Mouse (Mus musculus) CH12.LX (cell line): Measurements from ENCODE around the gene 2510002D24Rik.

Experiments
- CTCF ChIP-seq, 2 experiments: IDR thresholded peaks in 1 of 2; conservative IDR thresholded peaks in 1 of 2; 2 replicates each; pipeline ENCODE4 v1.5.1; 2011 to 2012; ENCODE audit warnings: low read depth in 2 of 2, low read length in 2 of 2, improper control_type of control experiment in 1 of 2, inconsistent platforms in 1 of 2, mild to moderate bottlenecking in 1 of 2, moderate library complexity in 1 of 2
- HCFC1 ChIP-seq: IDR thresholded peaks from 2 replicates; pipeline ENCODE4 v1.6.1; 2012; ENCODE audit warnings: low read depth, mild to moderate bottlenecking, inconsistent platforms, low read length, improper control_type of control experiment
- JUN ChIP-seq: IDR thresholded peaks from 2 replicates; pipeline ENCODE4 v1.6.1; 2011; ENCODE audit warnings: low read depth, mild to moderate bottlenecking, low read length, improper control_type of control experiment, moderate library complexity; ENCODE audit not compliant: insufficient read depth
- JUND ChIP-seq: conservative IDR thresholded peaks from 2 replicates; pipeline ENCODE4 v1.6.1; 2011; ENCODE audit warnings: low read depth, low read length, improper control_type of control experiment
- MAX ChIP-seq: IDR thresholded peaks from 2 replicates; pipeline ENCODE4 v1.6.1; 2011; ENCODE audit warnings: low read length, improper control_type of control experiment
- MXI1 ChIP-seq: IDR thresholded peaks from 2 replicates; pipeline ENCODE4 v1.6.1; 2011; ENCODE audit warnings: mild to moderate bottlenecking, low read depth, low read length, improper control_type of control experiment
- MYC ChIP-seq: IDR thresholded peaks from 2 replicates; pipeline ENCODE4 v1.6.1; 2011; ENCODE audit warnings: low read depth, mild to moderate bottlenecking, improper control_type of control experiment, low read length
- NELFE ChIP-seq: IDR thresholded peaks from 2 replicates; pipeline ENCODE4 v1.6.1; 2011; ENCODE audit warnings: low read depth, low read length, improper control_type of control experiment
- NRF1 ChIP-seq: IDR thresholded peaks from 2 replicates; pipeline ENCODE4 v1.6.1; 2014; ENCODE audit warnings: low read depth, mild to moderate bottlenecking, inconsistent platforms, low read length, improper control_type of control experiment, moderate library complexity
- POLR2A ChIP-seq: IDR thresholded peaks from 2 replicates; pipeline ENCODE4 v1.6.1; 2011; ENCODE audit warnings: low read depth, mild to moderate bottlenecking, improper control_type of control experiment, low read length
- POLR2AphosphoS2 ChIP-seq: IDR thresholded peaks from 2 replicates; pipeline ENCODE4 v1.6.1; 2011; ENCODE audit warnings: low read depth, low read length, improper control_type of control experiment
- SMC3 ChIP-seq: IDR thresholded peaks from 2 replicates; pipeline ENCODE4 v1.6.1; 2011; ENCODE audit warnings: low read depth, low read length, improper control_type of control experiment
- TBP ChIP-seq: conservative IDR thresholded peaks from 2 replicates; pipeline ENCODE4 v1.6.1; 2011; ENCODE audit warnings: low read depth, low read length, improper control_type of control experiment

DNA sequence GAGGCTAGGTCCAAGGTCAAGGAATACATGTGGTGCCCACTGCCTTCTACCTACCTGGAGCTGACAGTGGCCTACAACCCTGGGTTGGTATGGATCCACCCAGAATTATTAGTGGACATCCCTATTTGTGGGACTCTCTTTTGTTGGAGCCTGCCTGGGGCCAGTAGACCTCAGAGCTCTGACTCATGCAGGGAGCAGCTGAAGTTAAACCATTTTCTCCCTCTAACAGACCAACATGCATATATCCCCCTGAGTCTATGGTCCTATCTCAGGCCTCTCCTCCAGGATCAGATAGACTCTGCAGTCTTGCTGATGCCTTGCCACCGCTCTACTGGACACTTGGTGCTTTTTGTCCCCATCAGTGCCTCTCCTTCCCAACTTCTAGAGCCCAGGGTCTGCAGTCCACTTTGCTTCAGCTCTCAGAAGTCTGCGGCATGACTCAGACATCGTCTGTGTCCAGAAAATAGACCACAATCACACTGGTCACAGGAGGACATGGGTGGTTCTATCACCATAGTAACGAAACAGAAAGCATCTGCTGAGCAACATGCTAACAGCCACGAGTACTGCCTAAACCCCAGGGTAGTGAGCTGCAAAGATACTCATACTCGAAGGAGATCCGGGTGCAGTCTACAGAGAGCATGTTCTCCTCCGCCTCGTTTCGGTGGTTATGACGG, 41.0 kb upstream of the 2510002D24Rik start:
- TF ChIP-seq JUND (no peak), CTCF (conservative IDR thresholded peaks at IDR 0.05 in 1 of 2, IDR thresholded peaks at IDR 0.05 in 1 of 2; ENCODE audit: low read depth in 2 of 2, low read length in 2 of 2) (no peak), POLR2A (no peak), TBP (no peak), NELFE (no peak), POLR2AphosphoS2 (no peak), MYC (no peak), SMC3 (no peak), JUN (no peak), NRF1 (no peak), MXI1 (no peak), MAX (no peak), HCFC1 (no peak)
